Mouse (Mus musculus) erythroblast, embryonic 14.5 days (primary cell): Measurements from ENCODE around the gene Gm5737.
A peak's percentile ranks its signal among the peaks of the same experiment; 100 is the strongest.

Experiments
- GATA1 ChIP-seq: IDR thresholded peaks from 2 replicates; pipeline ENCODE4 v1.6.1; 2012; ENCODE audit warnings: low read length, inconsistent platforms, mixed read lengths
- TAL1 ChIP-seq: IDR thresholded peaks from 3 replicates; pipeline ENCODE4 v1.6.1; 2012; ENCODE audit warnings: low read length, inconsistent platforms, mixed read lengths

DNA sequence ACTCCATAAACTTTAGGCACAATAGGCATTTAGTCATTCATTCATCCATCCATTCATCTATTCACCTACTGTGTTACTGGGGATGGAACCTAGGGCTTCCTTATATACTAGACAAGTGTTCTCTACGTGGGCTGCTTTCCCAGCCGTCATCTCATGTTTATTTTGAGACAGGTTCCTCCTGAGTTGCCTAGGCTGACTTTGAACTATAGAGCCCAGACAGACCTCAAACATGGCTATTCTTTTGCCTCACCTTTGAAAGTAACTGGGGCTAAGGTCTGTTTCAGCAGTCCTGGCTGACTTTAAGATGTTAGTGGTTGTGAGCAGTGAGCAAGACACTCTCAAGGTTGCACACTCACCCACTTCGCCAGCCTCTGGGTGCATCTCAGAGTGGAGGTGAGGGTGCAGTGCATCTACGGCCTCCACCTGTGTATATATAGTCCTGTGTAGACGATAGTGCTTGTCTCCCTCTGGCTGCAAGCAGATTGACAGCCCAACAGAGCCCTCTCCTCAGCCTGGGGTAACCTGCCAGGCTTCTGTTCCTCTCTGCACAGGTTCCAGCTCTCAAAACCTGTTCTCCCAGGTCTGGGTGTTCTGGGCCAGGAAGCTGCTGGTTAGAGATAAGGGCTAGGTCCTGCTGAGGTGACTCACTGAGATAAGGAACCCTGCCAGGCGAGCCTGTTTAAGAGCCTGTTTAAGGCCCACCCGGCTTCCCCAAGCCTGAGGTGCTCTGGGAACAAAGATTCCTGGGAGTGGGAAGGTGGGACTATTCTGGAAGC is 62.8 kb downstream of the Gm5737 start:
- peak; percentile 96 for TF ChIP-seq GATA1
- peak; percentile 97 for TF ChIP-seq TAL1
